Mouse (Mus musculus) stomach, postnatal 0 days (tissue): ENCODE data around the gene Obox2.
"Not testable (repeated sequence)": the region's sequence is repeated elsewhere in the genome, so short reads cannot be mapped to it uniquely, and the experiment has no call there.

Experiments used
- CTCF ChIP-seq: IDR thresholded peaks from 2 replicates; pipeline ENCODE4 v1.5.1; 2016; ENCODE audit warnings: antibody characterized with exemption, low read depth, mild to moderate bottlenecking, moderate library complexity
- EP300 ChIP-seq: optimal IDR thresholded peaks from 2 replicates; pipeline ENCODE3; 2016; ENCODE audit warnings: antibody characterized with exemption

GRCm38 (mm10) chr7:15425537-15425936 lies 37.0 kb downstream of the Obox2 start:
- TF ChIP-seq CTCF, EP300: not testable (repeated sequence)
